Mouse (Mus musculus): ENCODE measurements at regions not wholly inside any gene's neighbourhood (a gene's known extent, or its start where the extent isn't known, plus 50 kb on each side); places are given as distances from the start of the nearest gene placed in this dataset.

- ATAC-seq, result peak; percentile 92
Measured at GRCm38 (mm10) chr3:27765929-27766328, 54.8 kb upstream of the Fndc3b start.

DNA sequence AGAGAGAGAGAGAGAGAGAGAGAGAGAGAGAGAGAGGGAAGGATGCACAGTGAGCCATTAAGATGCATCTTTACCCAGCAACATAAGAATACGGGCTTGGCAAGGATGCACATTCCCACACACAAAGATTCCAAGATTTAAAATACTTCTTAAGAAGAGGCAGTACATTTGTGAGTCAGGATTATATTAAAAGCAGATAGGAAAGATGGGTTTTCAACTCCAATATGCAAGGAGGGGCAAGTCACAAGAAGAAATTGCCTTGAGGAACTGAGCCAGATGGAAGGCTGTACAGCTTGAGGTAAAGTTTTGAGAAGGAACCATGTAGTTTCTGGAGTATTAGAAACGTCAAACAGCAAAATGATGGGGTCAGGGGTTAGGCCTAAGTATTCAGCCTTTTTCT is 53.4 kb upstream of the Fndc3b start:
- Histone ChIP-seq H3K4me2 (replicated peaks; ENCODE audit: low read depth, low read length) (no peak overlapping the region), H3K4me3 (ENCODE audit: low read depth, low read length) (no peak overlapping the region), H3K36me3 (ENCODE audit: insufficient read depth, low read length) (no peaks in the 10 kb centered on the region), H3K9ac (replicated peaks; ENCODE audit: low read depth) (no peak overlapping the region), H3K27ac (ENCODE audit: low read length) (no peak overlapping the region), H3K27me3 (replicated peaks; ENCODE audit: insufficient read depth, low read length) (no peaks in the 10 kb centered on the region), H3K4me1 (ENCODE audit: insufficient read depth, low read depth, low read length) (peaks cover 6% of the 10 kb centered on the region; the same call in 1 of the 2 replicates), H3K9me3 (ENCODE audit: low read length) (no peaks in the 10 kb centered on the region)
- no peak for ATAC-seq
- WGBS, result 79% methylated on average over 2 of the region's 2 CpGs
- TF ChIP-seq CTCF (IDR thresholded peaks at IDR 0.05) (no peak), EP300 (IDR thresholded peaks at IDR 0.05) (no peak)
- no peak for DNase-seq (ENCODE audit: low spot score)

More at GRCm38 (mm10) chr3:27765929-27766328, 54.8 kb upstream of the Fndc3b start:
- no peaks in the 10 kb centered on the region for H3K27me3 ChIP-seq (replicated peaks; ENCODE audit: insufficient read depth, low read length)
- 6% methylated on average over 7 of the region's 7 CpGs for WGBS
- peaks cover 6% of the 10 kb centered on the region; the same call in 1 of the 2 replicates for H3K4me1 ChIP-seq (ENCODE audit: insufficient read depth, low read depth, low read length)
- H3K27ac ChIP-seq (ENCODE audit: low read length), result peak overlapping the region; percentile 76
- no peak overlapping the region for H3K4me2 ChIP-seq (replicated peaks; ENCODE audit: low read depth, low read length)
- H3K9me3 ChIP-seq (ENCODE audit: low read length), result no peaks in the 10 kb centered on the region
- H3K9ac ChIP-seq (replicated peaks; ENCODE audit: low read depth), result no peak overlapping the region
- TF ChIP-seq CTCF (IDR thresholded peaks at IDR 0.05) (no peak), EP300 (IDR thresholded peaks at IDR 0.05) (peak; percentile 94)
- no peaks in the 10 kb centered on the region for H3K36me3 ChIP-seq (ENCODE audit: insufficient read depth, low read length)
- peak; percentile 87 for DNase-seq (ENCODE audit: low spot score)
- no peak overlapping the region for H3K4me3 ChIP-seq (ENCODE audit: low read depth, low read length)

- Histone ChIP-seq H3K4me2 (replicated peaks; ENCODE audit: low read depth, low read length) (no peak overlapping the region), H3K27ac (ENCODE audit: low read length) (no peak overlapping the region), H3K4me1 (ENCODE audit: insufficient read depth, low read depth, low read length) (no peaks in the 10 kb centered on the region), H3K27me3 (replicated peaks; ENCODE audit: insufficient read depth, low read length) (no peaks in the 10 kb centered on the region), H3K36me3 (ENCODE audit: insufficient read depth, low read length) (no peaks in the 10 kb centered on the region), H3K9ac (replicated peaks; ENCODE audit: low read depth) (no peak overlapping the region), H3K4me3 (ENCODE audit: low read depth, low read length) (no peak overlapping the region), H3K9me3 (ENCODE audit: low read length) (no peaks in the 10 kb centered on the region)
- no peak for TF ChIP-seq CTCF (IDR thresholded peaks at IDR 0.05)
- TF ChIP-seq EP300 (IDR thresholded peaks at IDR 0.05), result no peak
- DNase-seq (ENCODE audit: low spot score), result no peak
- no peak for ATAC-seq
- 58% methylated on average over 2 of the region's 2 CpGs for WGBS
Measured at GRCm38 (mm10) chr3:27761031-27761430, 49.9 kb upstream of the Fndc3b start.

Data from lung, postnatal 0 days (tissue).